Mouse (Mus musculus) lung, postnatal 4 days (tissue): ENCODE measurements at regions not wholly inside any gene's neighbourhood (a gene's known extent, or its start where the extent isn't known, plus 50 kb on each side); places are given as distances from the start of the nearest gene placed in this dataset.

Source experiments
- DNase-seq, 2 experiments: peaks; one replicate each; pipeline ENCODE4 v3.0.0; 2021

DNA sequence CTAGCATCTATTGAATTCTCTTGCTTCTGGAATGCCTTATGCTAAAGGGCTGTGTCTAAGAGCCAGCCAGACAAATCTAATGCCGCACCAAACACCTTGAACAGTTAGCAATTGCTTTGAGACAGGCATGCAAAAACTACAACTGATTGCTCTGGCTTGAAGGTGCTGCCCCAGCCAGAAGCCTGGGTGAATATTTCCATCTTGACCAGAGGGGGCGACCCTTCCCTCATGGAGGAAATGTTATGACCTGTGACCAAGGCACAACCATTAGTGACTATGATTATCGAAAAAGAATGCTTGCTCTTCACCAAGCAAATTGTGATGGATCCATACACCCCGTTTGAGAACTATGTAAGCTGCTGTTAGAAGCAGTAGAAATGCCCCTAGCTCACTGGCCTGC is 445.9 kb upstream of the Etaa1 start:
- DNase-seq: no peak

GRCm38 (mm10) chr11:18396397-18396796 is 442.7 kb upstream of the Etaa1 start:
- no peak for DNase-seq

- DNase-seq: no peak
Observed at GRCm38 (mm10) chr11:18395631-18396030, 442.0 kb upstream of the Etaa1 start.

DNA sequence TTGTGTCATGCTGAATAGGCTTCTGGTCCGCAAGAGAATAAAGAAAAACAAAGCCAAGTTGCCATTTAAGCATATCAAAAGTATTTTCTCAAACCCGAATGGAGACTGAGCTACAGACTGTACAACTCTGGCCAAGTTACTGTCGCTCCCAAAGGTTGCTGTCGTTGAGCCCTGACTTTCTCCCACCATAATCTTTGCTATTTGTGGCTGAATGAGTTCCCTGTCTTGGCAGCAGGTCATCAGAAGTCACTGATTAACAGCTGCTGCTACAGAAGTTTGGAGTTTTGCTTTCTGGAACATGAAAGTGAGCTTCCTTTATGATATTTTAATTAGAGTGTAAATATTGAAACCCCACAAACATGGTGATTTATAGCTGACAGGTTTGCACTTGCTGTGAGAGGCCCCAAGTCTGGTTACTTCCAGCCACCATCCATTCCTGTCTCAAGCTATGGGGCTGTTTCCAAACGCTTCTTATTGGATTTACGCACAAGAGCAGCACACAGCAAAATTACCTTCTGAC is 419.2 kb upstream of the Etaa1 start:
- DNase-seq: no peak

DNA sequence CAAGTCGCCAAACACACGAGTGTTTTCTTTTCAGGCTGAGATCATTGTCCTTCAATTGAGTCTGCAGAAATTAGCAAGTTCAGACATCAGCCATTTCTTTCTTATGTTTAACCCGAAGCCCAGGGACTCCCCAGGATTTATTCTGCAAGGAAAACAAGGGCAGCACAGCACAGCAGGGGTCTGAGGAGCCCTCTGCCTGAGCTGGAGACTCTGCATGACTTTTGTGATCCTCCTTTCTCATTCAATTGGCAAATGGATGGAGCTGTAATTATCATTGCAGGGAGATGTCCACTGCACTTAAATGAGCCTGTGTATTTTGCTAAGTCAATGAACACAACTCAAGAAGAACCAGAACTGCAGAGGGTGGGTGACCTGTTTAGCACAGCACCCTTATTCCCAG is 417.6 kb upstream of the Etaa1 start:
- DNase-seq: no peak

- no peak for DNase-seq
Observed at GRCm38 (mm10) chr11:18370861-18371260, 417.2 kb upstream of the Etaa1 start.

DNA sequence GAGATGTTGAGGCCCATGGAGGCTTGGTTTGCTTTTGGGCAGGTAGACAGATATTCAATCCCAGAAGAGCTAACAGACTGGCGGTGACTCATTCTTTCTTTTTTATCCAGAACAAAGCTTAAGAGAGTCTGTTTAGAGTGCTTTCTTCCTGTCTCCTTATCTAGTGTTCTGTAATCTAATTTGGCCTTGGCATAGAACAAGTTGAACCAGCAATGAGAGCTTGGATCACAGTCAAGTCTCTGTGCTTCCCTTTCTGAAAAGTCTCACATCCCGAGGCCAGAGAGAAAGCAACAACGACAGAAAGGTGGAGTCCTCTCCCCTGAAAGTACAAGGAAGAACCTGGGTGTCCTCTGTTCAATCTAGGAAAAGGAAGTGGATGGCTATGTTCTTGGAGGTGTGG is 401.2 kb upstream of the Etaa1 start:
- peak in 1 of 2 experiments; percentile 6 for DNase-seq

DNA sequence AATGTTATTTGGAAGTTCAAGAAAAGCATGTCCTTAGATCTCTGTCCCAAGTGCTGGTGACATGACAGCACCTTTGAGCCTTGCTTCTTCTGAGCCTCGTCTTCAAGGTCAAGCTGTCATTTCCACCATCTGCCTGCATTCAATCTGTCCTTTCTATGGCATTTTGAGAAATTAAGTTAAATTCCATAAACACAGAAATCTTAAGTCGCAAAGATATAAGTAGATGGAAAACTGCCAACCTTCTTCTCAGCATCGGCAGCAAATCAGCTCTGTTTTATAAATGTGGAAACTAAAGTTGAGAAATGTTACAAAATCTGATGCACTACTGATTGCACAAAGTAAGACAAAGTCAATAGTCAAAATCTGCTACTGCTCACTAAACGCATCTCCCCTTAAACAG is 400.5 kb upstream of the Etaa1 start:
- DNase-seq: peak in 1 of 2 experiments; percentile 20

DNA sequence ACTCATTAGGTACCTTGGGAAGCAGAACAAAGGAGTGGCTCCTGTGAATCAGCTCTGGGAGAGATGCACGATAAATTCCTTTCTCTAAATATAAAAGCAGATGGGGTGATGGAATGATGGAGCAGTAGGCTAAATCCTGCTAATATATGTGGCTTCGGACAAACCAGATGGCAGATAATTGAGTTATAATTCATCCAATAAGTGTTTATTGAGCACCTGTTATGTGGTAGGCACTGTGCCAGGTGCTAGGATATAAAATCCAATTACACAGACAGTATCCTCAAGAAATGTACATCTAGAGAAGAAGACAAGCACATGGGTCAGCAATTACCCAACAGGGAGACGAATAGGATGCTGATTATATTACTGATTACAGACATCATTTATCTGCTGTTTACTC is 394.2 kb upstream of the Etaa1 start:
- no peak for DNase-seq

GRCm38 (mm10) chr11:18313510-18314301 is 360.0 kb upstream of the Etaa1 start:
- no peak for DNase-seq

GRCm38 (mm10) chr11:18296194-18297125 is 342.8 kb upstream of the Etaa1 start:
- peak; percentile 39 to 59 for DNase-seq

DNA sequence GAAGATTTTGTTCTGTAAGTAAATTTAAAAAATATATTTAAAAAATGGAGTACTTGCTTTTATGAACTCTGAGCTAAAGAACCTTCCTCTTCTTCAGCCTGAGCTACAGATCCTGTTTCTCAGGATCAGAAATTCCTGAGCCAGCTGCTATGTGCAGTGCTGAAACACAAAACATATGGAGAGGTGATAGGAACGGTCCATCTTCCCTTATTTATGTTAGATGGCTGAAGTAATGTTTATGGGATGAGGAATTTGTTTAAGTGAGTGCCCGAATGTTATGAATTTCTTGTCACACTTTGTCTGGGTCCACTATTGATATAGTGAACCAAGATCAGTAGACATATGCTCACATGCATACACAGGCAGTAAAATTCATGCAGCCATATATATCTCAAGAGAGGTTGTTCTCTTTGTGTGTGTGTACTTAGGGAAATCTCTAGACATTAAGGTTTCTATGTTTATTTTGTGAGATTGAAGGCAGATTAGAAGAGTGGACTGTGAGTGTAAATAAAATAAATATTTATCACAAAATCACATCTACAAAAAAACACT is 325.0 kb upstream of the Etaa1 start:
- no peak for DNase-seq

DNA sequence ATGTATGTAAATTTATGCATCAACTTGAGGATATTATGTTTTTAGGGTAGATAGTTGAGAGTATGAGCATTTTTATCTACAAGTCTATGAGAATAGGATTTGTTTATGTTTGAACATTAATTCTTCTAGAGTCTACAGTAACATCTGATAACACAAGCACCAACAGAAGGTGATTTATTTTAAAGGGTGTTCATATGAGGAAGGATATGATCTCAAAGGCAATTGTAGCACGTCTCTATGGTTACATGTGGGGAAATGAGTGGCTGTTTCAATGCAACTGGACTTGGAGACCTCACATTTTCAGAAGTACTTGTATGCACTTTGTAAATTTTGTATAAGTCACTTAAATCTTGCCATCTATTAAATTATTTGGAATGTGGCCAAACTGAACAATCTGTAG is 318.7 kb upstream of the Etaa1 start:
- no peak for DNase-seq

DNA sequence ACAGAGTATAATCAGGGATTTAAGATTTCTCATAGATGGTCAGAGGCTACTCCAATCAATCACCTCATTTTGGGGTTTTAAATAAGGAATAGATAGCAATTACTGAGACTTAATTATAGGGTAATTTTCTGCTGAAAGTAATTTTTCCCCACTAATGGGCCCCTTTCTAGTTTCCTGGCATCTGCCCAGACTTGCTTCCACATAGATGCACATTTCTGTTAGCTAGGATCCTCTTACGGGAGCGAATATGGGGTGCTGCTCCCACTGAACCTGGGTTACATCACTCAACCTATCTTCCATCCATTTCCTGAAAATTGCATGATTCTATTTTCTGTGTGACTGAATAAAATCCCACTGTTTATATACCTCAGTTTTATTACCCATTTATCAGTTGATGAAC is 312.5 kb upstream of the Etaa1 start:
- no peak for DNase-seq

- no peak for DNase-seq
Observed at GRCm38 (mm10) chr11:18262901-18263300, 309.2 kb upstream of the Etaa1 start.

DNA sequence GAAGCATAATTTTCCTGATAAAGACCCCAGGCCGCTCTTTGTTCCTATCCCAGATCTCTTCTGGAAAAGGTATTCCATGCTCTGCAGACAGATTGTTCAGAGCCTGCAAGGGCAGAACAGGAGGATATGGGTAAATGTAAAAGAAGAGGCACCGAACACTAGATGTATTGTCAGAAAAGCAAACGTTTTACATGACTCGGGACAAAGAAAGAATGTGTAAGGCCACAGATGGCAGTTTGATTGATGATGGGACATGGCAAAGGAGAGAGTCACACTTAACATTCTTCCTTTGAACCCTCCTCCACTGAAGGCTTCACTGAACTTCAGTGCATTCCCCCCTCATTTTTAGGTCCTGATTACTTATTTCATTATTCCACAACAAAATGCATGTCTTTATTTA is 295.6 kb upstream of the Etaa1 start:
- DNase-seq: no peak

DNA sequence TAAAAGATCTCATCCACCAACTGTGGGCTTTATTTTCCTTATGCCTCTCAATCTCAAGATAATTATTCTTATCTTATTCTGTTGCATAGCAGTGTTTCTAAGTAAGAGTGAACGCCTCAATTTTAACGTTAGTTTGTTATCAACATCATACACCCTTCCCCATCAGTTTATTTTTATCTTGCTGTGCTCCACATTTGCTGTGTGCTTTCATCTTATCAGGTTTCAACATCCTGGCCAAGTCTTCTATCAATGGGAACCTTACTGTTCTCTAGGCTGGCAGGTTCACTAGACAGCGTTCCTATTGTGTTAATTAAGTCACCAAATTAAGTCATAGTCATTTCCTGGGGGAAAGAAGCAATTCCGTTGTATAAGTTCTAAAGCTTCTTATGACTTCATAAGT is 263.1 kb upstream of the Etaa1 start:
- no peak for DNase-seq

- DNase-seq: no peak
Observed at GRCm38 (mm10) chr11:18173028-18173427, 219.4 kb upstream of the Etaa1 start.

DNA sequence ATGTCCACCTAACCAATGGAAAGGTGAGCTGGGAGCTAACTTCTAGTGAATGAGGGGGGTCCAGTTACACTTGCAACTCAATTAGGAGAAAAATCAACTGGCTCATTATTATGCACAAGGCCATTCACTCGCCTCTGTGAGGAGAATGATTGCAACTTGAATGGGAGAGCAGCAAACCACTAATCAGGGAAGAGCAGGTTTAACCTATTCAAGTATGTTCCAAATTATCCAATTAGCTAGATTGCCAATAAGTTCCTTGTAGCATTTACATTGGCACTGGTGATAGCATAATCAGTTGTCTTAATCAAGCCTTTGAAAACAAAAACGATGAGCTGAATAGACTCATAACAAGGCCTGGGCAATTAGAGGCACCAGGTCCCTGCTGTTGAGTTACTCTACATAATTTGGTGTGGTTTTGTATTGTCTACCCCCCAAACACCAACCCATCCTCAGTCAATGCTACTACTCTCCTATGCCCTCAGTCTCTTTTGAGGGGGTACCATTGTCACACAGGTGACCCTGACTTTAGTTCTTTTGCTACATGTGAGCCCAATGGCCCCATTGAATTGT is 217.6 kb upstream of the Etaa1 start:
- DNase-seq: no peak

DNA sequence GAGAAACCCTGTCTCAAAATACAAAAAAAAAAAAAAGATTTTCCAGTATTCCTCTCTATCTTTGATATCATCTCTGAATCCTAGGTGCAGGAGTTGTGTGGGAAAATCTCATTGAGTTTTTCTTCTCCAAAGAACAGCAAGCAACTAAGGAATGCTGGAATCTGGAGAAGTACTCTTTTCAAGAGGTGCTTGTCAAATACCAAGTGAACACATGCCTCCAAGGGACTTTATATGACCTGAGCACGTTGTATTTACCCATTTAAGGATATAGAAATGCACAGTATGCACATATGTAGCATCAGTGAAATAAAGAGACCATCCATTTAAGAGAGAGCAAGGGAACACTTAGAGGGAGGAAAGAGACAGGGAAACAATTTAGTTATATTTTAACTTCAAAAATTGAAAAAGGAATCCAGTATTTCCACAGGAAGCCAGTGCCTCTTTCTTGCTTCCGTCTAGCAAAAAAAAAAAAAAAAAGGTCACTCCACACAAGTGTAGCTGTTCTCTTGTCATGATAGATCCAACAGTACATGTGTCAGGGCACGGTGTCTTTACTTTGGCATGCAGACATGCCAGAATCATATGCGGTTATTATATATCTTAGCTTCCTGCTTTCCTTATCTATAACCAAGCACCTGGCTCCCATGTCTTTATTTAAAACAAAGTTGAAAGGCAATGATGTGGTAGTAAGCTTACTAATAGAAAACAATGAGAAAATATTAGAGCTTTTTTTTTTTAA is 212.1 kb upstream of the Etaa1 start:
- no peak for DNase-seq

GRCm38 (mm10) chr11:18164025-18164423 is 210.3 kb upstream of the Etaa1 start:
- no peak for DNase-seq
